Mouse (Mus musculus) kidney, adult 8-10 months (tissue): Measurements from ENCODE around the gene Daam1.

Experiments used
- DNase-seq, 2 experiments: peaks; one replicate each; pipeline ENCODE4 v3.0.0; 2022

Daam1 gene

DNA sequence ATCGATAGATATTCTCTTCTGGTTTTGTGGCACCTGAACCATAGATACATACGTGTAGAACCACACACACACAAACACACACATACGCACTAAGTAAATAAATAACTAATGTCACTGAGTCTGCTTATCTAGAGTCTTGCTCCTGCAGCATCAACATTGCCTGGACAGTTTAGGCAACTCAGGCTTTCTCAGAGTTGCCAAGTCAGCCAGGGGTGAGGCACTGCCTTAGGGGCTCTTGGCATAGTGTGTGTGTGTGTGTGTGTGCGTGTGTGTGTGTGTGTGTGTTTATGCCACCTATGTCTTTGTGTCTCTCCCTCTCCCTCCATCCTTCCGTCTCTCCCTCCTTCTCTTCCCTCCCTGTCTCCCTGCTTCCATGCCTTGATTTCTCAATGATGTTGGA, 110.4 kb downstream of the Daam1 start:
- DNase-seq = no peak

GRCm38 (mm10) chr12:71943112-71943511, 112.2 kb downstream of the Daam1 start:
- no peak for DNase-seq

GRCm38 (mm10) chr12:71943646-71944045, 112.8 kb downstream of the Daam1 start:
- no peak for DNase-seq

DNA sequence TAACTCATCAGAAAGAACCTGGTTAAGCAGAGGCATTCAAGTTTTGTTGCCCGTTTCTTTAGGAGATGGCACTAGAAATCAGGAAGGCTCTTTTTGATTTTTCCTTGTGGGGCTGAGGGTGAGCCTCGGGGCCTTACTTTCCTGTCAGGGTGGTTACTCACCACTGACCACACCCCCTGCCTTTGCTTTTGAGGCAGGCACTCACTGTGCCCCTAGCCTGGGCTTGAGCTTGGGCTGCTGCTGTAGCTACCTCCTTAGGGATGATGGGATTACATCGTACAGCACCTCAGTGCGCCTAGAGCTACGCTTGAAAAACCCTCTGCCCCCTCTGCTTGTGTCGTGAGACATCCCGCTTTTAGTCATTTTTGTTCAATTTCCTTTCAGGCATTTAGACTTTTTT, 115.0 kb downstream of the Daam1 start:
- no peak for DNase-seq

DNA sequence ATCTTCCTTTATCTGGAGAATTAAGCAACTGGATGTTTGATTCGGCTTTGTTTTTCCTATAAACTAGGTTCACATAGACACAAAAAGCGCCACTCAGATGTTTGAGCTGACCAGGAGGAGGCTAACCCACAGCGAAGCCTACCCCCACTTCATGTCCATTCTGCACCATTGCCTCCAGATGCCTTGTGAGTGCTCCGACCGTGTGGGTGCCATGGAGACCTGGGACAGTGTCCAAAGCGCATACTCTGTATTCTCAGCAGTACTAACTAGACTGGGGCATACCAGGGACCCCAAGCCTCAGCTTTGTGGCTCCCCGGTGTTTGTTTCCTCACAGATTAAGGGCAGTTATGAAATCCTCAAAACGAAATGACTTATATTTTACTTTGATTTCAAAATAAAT, 115.6 kb downstream of the Daam1 start:
- no peak for DNase-seq

GRCm38 (mm10) chr12:71948972-71949371, 118.1 kb downstream of the Daam1 start:
- DNase-seq = no peak

GRCm38 (mm10) chr12:71949606-71950005, 118.7 kb downstream of the Daam1 start:
- no peak for DNase-seq

GRCm38 (mm10) chr12:71950095-71950877, 119.4 kb downstream of the Daam1 start:
- no peak for DNase-seq

GRCm38 (mm10) chr12:71954180-71954935, 123.5 kb downstream of the Daam1 start:
- peak; percentile 13 to 57 for DNase-seq

GRCm38 (mm10) chr12:71956980-71957379, 126.1 kb downstream of the Daam1 start:
- no peak for DNase-seq

GRCm38 (mm10) chr12:71957496-71957895, 126.6 kb downstream of the Daam1 start:
- DNase-seq = no peak

- DNase-seq = no peak
Measured at GRCm38 (mm10) chr12:71959351-71959991, 128.6 kb downstream of the Daam1 start.

DNA sequence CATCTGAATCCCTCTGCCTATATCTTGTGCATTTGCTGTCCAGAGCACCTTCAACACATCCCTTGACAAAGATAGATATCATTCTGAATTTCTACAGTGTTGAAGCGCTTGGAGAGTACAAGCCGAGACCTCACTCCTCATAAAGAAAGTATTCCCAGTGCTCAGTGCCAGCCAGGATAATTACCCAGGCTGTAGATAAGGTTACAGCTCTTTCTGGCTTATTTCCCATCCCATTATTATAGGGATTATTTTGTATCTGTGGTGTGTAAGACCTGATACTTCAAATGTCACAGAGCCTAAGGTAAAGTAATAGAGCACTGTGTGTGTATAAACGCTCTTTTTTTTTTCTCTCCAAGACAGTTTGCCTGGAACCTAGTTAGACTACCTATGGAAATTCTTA, 130.8 kb downstream of the Daam1 start:
- no peak for DNase-seq

DNA sequence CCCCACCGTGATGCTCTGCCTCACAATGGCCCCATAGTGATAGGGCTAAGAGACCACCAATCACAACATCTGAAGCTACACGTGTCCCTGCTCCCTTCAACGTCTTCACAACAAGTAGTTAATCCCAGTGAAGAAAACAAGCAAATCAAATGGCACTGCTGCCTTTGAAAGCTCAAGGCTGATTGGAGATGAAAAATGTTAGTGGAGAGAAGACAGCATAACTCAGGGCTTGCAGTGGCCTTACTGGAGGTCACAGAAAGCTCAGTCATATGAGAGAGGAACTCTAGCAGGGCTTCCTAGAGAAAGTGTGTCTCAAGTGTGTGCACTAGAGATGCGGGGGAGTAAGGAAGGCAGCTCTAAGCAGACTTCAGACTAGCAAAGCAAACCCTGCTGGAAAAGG, 131.7 kb downstream of the Daam1 start:
- DNase-seq = no peak

GRCm38 (mm10) chr12:71968592-71968991, 137.7 kb downstream of the Daam1 start:
- no peak for DNase-seq

GRCm38 (mm10) chr12:71969022-71969421, 138.1 kb downstream of the Daam1 start:
- DNase-seq = no peak

- DNase-seq = no peak
Measured at GRCm38 (mm10) chr12:71969439-71969838, 138.6 kb downstream of the Daam1 start.

GRCm38 (mm10) chr12:71969941-71970629, 139.2 kb downstream of the Daam1 start:
- DNase-seq = no peak

DNA sequence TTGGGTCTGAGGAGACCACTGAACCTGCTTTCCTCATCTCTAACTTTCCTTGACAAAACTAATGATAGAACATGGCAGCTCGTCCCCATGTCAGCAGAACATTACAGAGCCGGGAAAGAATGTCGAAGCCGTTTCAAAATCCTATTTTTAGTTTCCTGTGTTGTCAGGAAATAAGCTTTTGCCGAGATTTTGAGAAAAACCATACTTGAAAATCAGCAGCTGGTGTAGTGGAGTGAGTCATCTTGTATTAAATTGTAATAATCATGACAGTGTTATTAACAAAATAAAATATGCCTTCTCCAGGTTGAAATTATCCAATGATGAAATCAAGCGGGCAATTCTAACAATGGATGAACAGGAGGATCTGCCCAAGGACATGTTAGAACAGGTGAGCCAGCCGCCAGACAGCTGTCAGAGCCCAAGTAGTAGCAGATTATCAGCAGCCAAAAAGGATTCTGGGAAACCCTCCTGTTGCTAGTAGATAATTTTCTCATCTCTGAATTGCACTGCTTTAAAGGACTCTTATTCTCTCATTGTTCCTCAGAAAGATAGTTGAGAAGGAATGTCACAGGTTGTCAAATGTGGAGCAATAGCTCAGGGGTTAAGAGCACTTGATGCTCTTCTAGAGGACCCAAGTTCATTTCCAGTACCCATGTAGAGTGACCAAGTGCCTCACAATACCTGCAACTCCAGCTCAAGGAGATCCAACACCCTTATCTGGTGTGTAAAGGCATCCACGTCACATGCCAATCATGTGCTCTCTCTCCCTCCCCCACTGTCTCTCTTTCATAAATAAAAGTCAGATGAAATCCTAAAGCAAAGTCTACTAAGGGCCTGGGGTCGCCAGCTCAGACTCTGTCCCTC, 140.1 kb downstream of the Daam1 start:
- DNase-seq = no peak

- DNase-seq = no peak
Measured at GRCm38 (mm10) chr12:71972126-71972525, 141.2 kb downstream of the Daam1 start.

GRCm38 (mm10) chr12:71972619-71973266, 141.9 kb downstream of the Daam1 start:
- DNase-seq = peak in 1 of 2 experiments; percentile 48

DNA sequence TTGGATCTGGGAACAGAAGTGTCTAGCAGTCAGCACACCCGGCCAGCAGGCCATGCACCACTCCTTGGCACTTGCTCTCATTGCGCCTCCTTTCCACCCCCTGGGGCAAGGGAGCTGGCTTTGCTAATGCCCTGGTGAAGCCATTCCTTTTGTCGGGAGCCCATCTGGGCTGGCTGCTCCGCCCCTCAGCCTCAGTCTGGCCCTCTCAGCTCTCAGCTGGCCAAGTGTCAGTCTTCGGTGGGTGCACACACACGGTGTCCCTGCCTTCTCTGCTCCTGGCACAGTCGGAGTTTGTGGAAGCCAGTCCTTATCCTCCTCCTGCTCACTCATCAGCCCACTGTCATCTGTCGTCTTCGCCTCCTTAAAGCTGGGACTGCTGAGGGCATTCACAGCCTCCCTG, 142.7 kb downstream of the Daam1 start:
- no peak for DNase-seq
